Mouse (Mus musculus) intestine, embryonic 16.5 days (tissue): Measurements from ENCODE around the gene Chaf1b. TPM values are rescaled to one million over a fixed set of nuclear protein-coding genes. Genes with fewer than 3 reads are reported as not detected.

Source experiments
- ATAC-seq: fragments of 200-750 bp; cut with Nextera tagmentation; 2 replicates; pipeline ENCODE4 v1.8.0; 2017; ENCODE audit warnings: moderate TSS enrichment, moderate library complexity
- H3K27ac ChIP-seq: fragments of 300-500 bp; sonication (generic); 2 replicates; pipeline ENCODE4 v1.5.1; 2014; ENCODE audit warnings: mild to moderate bottlenecking, low read length
- H3K27me3 ChIP-seq: fragments of 300-500 bp; sonication (generic); replicated peaks from 2 replicates; pipeline ENCODE4 v1.6.1; 2014; ENCODE audit warnings: low read length, control low read depth, mixed read lengths; ENCODE audit not compliant: control insufficient read depth, insufficient read depth
- H3K36me3 ChIP-seq: fragments of 300-500 bp; sonication (generic); 2 replicates; pipeline ENCODE4 v1.6.1; 2014; ENCODE audit warnings: low read length, control low read depth; ENCODE audit not compliant: control insufficient read depth, insufficient read depth
- H3K4me1 ChIP-seq: fragments of 300-500 bp; sonication (generic); 2 replicates; pipeline ENCODE4 v1.6.1; 2014; ENCODE audit warnings: low read length, control low read depth, mixed read lengths; ENCODE audit not compliant: control insufficient read depth, insufficient read depth
- H3K4me2 ChIP-seq: fragments of 300-500 bp; sonication (generic); 2 replicates; pipeline ENCODE4 v1.6.1; 2014; ENCODE audit warnings: low read depth, low read length, control low read depth
- H3K4me3 ChIP-seq: fragments of 300-500 bp; sonication (generic); 2 replicates; pipeline ENCODE4 v1.5.1; 2014; ENCODE audit warnings: mild to moderate bottlenecking, low read length
- H3K9ac ChIP-seq: fragments of 300-500 bp; sonication (generic); 2 replicates; pipeline ENCODE4 v1.6.1; 2014; ENCODE audit warnings: low read depth, low read length
- H3K9me3 ChIP-seq: fragments of 300-500 bp; sonication (generic); 2 replicates; pipeline ENCODE4 v1.6.1; 2016; ENCODE audit warnings: low read length, control low read depth; ENCODE audit not compliant: control insufficient read depth
- WGBS: fragments of 180-500 bp; shearing (Covaris S2); extraction: QIAGEN DNeasy Blood & Tissue Kit; methylation state at CpG from one replicate; pipeline ENCODE4 v1.1.7; 2014; 5-methylcytosine and 5-hydroxymethylcytosine counted together
- polyA plus RNA-seq: library from polyadenylated mRNA; unstranded; fragments of >200 nt; fragmentation: Nextera tagmentation; extraction: Ambion mirVana; gene quantifications from 2 replicates; pipeline ENCODE4 v1.2.1, GENCODE M21; 2015

Gene Chaf1b
- polyA plus RNA-seq, 1 experiment from 2014 or later = 53.5 TPM

GRCm38 (mm10) chr16:93938400-93938846, 54.7 kb downstream of the Chaf1b start:
- H3K36me3 ChIP-seq = no peaks in the 10 kb centered on the region
- H3K9ac ChIP-seq = peak overlapping the region; percentile 24
- WGBS = 8% methylated on average over 16 of the region's 16 CpGs
- H3K27ac ChIP-seq = no peak overlapping the region
- H3K4me1 ChIP-seq = peaks cover 3% of the 10 kb centered on the region; the same call in 1 of the 2 replicates
- H3K9me3 ChIP-seq = no peaks in the 10 kb centered on the region
- H3K4me2 ChIP-seq = peak overlapping the region; percentile 55
- ATAC-seq = no peak
- H3K4me3 ChIP-seq = peak overlapping the region; percentile 42
- H3K27me3 ChIP-seq = peaks cover 2% of the 10 kb centered on the region; the same call in 1 of the 2 replicates

GRCm38 (mm10) chr16:93939961-93940360, 56.3 kb downstream of the Chaf1b start:
- Histone ChIP-seq H3K36me3 (no peaks in the 10 kb centered on the region), H3K27ac (no peak overlapping the region), H3K4me3 (no peak overlapping the region), H3K9ac (no peak overlapping the region), H3K4me1 (no peaks in the 10 kb centered on the region; the same call in 1 of the 2 replicates), H3K4me2 (no peak overlapping the region), H3K27me3 (peaks cover 2% of the 10 kb centered on the region; the same call in 1 of the 2 replicates), H3K9me3 (no peaks in the 10 kb centered on the region)
- WGBS = 70% methylated on average over 4 of the region's 4 CpGs
- ATAC-seq = no peak

- ATAC-seq = no peak
- 65% methylated on average over 10 of the region's 10 CpGs for WGBS
These were observed 58.3 kb downstream of the Chaf1b start for GRCm38 (mm10) chr16:93941781-93942567.

GRCm38 (mm10) chr16:93942796-93943502, 59.2 kb downstream of the Chaf1b start:
- no peak overlapping the region for H3K9ac ChIP-seq
- no peak overlapping the region for H3K4me3 ChIP-seq
- no peaks in the 10 kb centered on the region for H3K9me3 ChIP-seq
- H3K4me1 ChIP-seq = no peaks in the 10 kb centered on the region
- H3K36me3 ChIP-seq = no peaks in the 10 kb centered on the region
- no peak for ATAC-seq
- H3K27ac ChIP-seq = no peak overlapping the region
- no peaks in the 10 kb centered on the region for H3K27me3 ChIP-seq
- WGBS = 89% methylated on average over 10 of the region's 10 CpGs
- no peak overlapping the region for H3K4me2 ChIP-seq

More at GRCm38 (mm10) chr16:93941781-93942567, 58.3 kb downstream of the Chaf1b start:
- no peak overlapping the region for H3K4me3 ChIP-seq
- no peak overlapping the region for H3K4me2 ChIP-seq
- H3K36me3 ChIP-seq = no peaks in the 10 kb centered on the region
- H3K4me1 ChIP-seq = no peaks in the 10 kb centered on the region
- H3K9me3 ChIP-seq = no peaks in the 10 kb centered on the region
- no peaks in the 10 kb centered on the region for H3K27me3 ChIP-seq
- no peak overlapping the region for H3K27ac ChIP-seq
- no peak overlapping the region for H3K9ac ChIP-seq

- no peak overlapping the region for H3K9ac ChIP-seq
- no peaks in the 10 kb centered on the region for H3K27me3 ChIP-seq
- 84% methylated on average over 6 of the region's 6 CpGs for WGBS
- no peak for ATAC-seq
- H3K27ac ChIP-seq = no peak overlapping the region
- H3K9me3 ChIP-seq = no peaks in the 10 kb centered on the region
- no peak overlapping the region for H3K4me2 ChIP-seq
- H3K36me3 ChIP-seq = no peaks in the 10 kb centered on the region
- no peak overlapping the region for H3K4me3 ChIP-seq
- no peaks in the 10 kb centered on the region for H3K4me1 ChIP-seq
These were observed 60.6 kb downstream of the Chaf1b start for GRCm38 (mm10) chr16:93944301-93944700.

GRCm38 (mm10) chr16:93947396-93947795, 63.7 kb downstream of the Chaf1b start:
- H3K4me3 ChIP-seq = no peak overlapping the region
- H3K4me1 ChIP-seq = no peaks in the 10 kb centered on the region
- no peak overlapping the region for H3K9ac ChIP-seq
- no peaks in the 10 kb centered on the region for H3K36me3 ChIP-seq
- no peak for ATAC-seq
- no peak overlapping the region for H3K4me2 ChIP-seq
- no peaks in the 10 kb centered on the region for H3K9me3 ChIP-seq
- WGBS = 92% methylated on average over 4 of the region's 4 CpGs
- H3K27me3 ChIP-seq = no peaks in the 10 kb centered on the region
- no peak overlapping the region for H3K27ac ChIP-seq

Other genes starting within 250 kb of the Chaf1b start
- gene Cbr3, start 200.7 kb upstream of the Chaf1b start, polyA plus RNA-seq = 2.8 and 3.0 TPM in 2 replicates
- 14.4 and 16.6 TPM in 2 replicates for gene Dop1b, start 172.0 kb upstream of the Chaf1b start, polyA plus RNA-seq
- gene Morc3, start 51.8 kb upstream of the Chaf1b start, polyA plus RNA-seq = 26.9 and 33.3 TPM in 2 replicates
- gene Cldn14, start 124.9 kb downstream of the Chaf1b start, polyA plus RNA-seq = 0.58 and 0.61 TPM in 2 replicates
- gene Sim2, start 201.0 kb downstream of the Chaf1b start, polyA plus RNA-seq = not detected in 2 replicates